In genomic region chr15:8455486-8455885, GRCm38 (mm10) we compare ENCODE assay signal across 15 mouse cellular contexts.
"Had no signal": no experiment of that assay in that cellular context is flagged by ENCODE, and none has a peak within 500 bp of the region (broad histone marks: within the 10 kb centered on the region; RNA-seq: fewer than 3 reads in every experiment).

No protein-coding gene starts in this region.

- H3K4me2 ChIP-seq: lung, embryonic 15.5 days; midbrain, embryonic 12.5 days; neural tube, embryonic 12.5 days had no signal

- DNase-seq: lung, adult 2 months; lung, postnatal 14 days; lung, postnatal 36 days; midbrain, embryonic 14.5 days; right cerebral cortex, postnatal 14 days; thymus, adult 18-20 months; thymus, postnatal 14 days; thymus, postnatal 36 days had no signal

- H3K27ac ChIP-seq: liver, embryonic 14.5 days; lung, embryonic 15.5 days; macrophage; midbrain, embryonic 12.5 days; neural tube, embryonic 12.5 days had no signal

- H3K9ac ChIP-seq: liver, embryonic 14.5 days; lung, embryonic 15.5 days; midbrain, embryonic 12.5 days; neural tube, embryonic 12.5 days had no signal

- H3K4me3 ChIP-seq: lung, embryonic 15.5 days; midbrain, embryonic 12.5 days; neural tube, embryonic 12.5 days had no signal

- H3K36me3 ChIP-seq: lung, embryonic 15.5 days; midbrain, embryonic 12.5 days; neural tube, embryonic 12.5 days had no signal

- H3K9me3 ChIP-seq: lung, embryonic 15.5 days; midbrain, embryonic 12.5 days; neural tube, embryonic 12.5 days had no signal

- H3K4me1 ChIP-seq: lung, embryonic 15.5 days; midbrain, embryonic 12.5 days; neural tube, embryonic 12.5 days had no signal

- ATAC-seq: lung, postnatal 0 days; midbrain, embryonic 16.5 days had no signal

- H3K27me3 ChIP-seq: lung, embryonic 15.5 days; midbrain, embryonic 12.5 days; neural tube, embryonic 12.5 days had no signal
